Mouse (Mus musculus): ENCODE results near the gene Pparg. TPM values are rescaled to one million over a fixed set of nuclear protein-coding genes. Genes with fewer than 3 reads are reported as not detected.

Gene Pparg
- polyA plus RNA-seq, 1 experiment from 2014 or later: 3.6 TPM

- 83% methylated on average over 5 of the region's 5 CpGs for WGBS
- no peaks in the 10 kb centered on the region for H3K9me3 ChIP-seq
- no peaks in the 10 kb centered on the region for H3K36me3 ChIP-seq
- H3K27ac ChIP-seq: no peak overlapping the region
- no peak for ATAC-seq (ENCODE audit: insufficient number of reproducible peaks, low FRiP score, low TSS enrichment, low read depth)
- no peak overlapping the region for H3K4me2 ChIP-seq
- no peak overlapping the region for H3K9ac ChIP-seq
- H3K27me3 ChIP-seq: no peaks in the 10 kb centered on the region
- H3K4me1 ChIP-seq: no peaks in the 10 kb centered on the region
- no peak overlapping the region for H3K4me3 ChIP-seq
Measured at GRCm38 (mm10) chr6:115374871-115375852, 14.4 kb downstream of the Pparg start.

DNA sequence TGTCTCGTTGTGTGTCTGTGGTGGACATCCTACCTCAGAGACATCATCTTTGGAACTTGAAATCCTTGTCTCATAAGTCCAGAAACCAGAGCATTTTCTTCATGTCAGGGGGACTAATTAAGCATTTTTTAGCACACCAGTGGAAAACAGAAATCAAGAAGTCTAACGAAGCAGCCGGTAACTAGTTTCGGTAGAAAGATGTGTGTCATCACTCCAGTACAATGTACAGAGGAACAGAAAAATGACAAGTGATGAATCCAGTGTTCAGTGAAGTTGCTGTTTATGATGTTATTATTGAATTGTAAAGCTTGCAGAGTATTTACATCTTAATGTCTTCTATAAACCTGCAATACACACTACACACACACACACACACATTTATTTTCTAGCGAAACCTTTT lies 19.8 kb downstream of the Pparg start:
- WGBS: 84% methylated on average over 5 of the region's 5 CpGs
- Histone ChIP-seq H3K36me3 (no peaks in the 10 kb centered on the region), H3K4me1 (no peaks in the 10 kb centered on the region), H3K4me3 (no peak overlapping the region), H3K9ac (no peak overlapping the region), H3K27ac (no peak overlapping the region), H3K27me3 (no peaks in the 10 kb centered on the region), H3K4me2 (no peak overlapping the region), H3K9me3 (no peaks in the 10 kb centered on the region)
- ATAC-seq (ENCODE audit: insufficient number of reproducible peaks, low FRiP score, low TSS enrichment, low read depth): no peak

DNA sequence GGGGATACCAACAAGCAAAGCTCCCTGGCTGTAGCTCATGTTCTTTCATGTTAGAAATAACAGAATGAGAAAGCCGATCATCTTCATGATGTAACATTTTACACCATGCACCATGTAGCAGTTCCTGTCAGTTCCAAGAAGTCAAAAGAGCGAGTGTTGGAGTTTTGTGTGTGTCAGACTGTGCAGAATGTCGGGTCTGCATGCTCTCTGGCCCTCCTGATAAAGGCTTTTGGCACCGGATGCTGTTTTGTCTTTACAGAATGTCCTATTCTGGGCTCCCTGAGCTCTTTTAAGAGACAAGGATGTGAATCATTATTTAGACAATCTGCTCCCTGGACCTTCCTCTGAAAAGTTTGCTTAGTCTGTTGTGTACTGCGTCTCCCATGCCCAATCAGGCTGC lies 22.0 kb downstream of the Pparg start:
- H3K4me2 ChIP-seq: no peak overlapping the region
- ATAC-seq (ENCODE audit: insufficient number of reproducible peaks, low FRiP score, low TSS enrichment, low read depth): no peak
- WGBS: 73% methylated on average over 5 of the region's 5 CpGs

DNA sequence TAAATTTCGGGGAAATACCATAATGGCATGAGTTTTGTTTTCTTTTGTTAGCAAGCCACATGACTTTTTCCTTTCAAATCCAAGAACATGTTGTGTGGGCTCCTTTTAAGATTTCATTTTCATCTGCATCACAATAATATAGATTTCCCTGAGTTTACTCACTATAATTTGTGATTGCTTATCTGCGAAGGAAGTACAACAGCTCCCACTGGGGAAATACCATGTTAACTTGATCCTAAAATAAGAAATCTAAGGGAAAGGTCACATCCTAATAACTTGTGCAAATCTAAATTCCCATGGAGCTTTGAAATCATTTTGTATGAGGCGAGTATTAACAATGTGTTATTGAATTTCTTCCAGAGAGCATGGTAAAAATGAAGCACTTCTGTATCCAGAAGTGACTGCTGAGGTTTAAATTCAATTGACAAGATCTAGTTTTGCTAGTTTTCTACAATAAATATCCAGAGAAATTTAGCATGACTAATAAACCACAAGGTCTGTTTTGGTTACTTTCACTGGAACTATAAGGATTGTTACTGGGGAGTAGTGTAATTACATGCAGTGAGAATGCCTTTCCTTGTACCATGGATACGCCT lies 29.3 kb downstream of the Pparg start:
- no peak overlapping the region for H3K9ac ChIP-seq
- no peaks in the 10 kb centered on the region for H3K36me3 ChIP-seq
- no peaks in the 10 kb centered on the region for H3K4me1 ChIP-seq
- no peaks in the 10 kb centered on the region for H3K27me3 ChIP-seq
- H3K27ac ChIP-seq: no peak overlapping the region
- no peak for ATAC-seq (ENCODE audit: insufficient number of reproducible peaks, low FRiP score, low TSS enrichment, low read depth)
- no peak overlapping the region for H3K4me3 ChIP-seq
- WGBS: 74% methylated on average over 4 of the region's 4 CpGs
- no peak overlapping the region for H3K4me2 ChIP-seq
- no peaks in the 10 kb centered on the region for H3K9me3 ChIP-seq

More for the DNA sequence above, 22.0 kb downstream of the Pparg start:
- Histone ChIP-seq H3K27ac (no peak overlapping the region), H3K4me3 (no peak overlapping the region), H3K36me3 (no peaks in the 10 kb centered on the region), H3K4me1 (no peaks in the 10 kb centered on the region), H3K9me3 (no peaks in the 10 kb centered on the region), H3K27me3 (no peaks in the 10 kb centered on the region), H3K9ac (no peak overlapping the region)

GRCm38 (mm10) chr6:115396911-115397310 lies 36.2 kb downstream of the Pparg start:
- no peak overlapping the region for H3K4me2 ChIP-seq
- H3K27ac ChIP-seq: no peak overlapping the region

DNA sequence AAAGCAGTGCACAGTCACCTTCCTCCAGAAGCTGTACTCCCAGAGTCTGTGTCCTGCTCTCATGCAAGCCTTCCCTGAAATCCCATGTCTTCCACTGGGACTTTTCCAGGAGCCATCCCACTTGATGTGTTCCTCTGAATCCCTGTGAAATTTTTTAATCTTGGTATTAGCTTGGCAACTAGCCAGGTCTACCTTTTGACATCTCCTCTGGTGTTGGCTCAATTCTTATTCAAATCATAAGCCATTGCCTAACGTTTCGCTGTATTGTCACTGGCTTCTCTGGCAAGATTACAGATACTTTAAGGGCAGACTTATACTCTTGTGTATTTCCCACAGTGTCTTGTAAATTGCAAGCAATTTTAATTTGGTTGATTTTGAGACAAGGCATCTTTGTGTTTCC lies 43.6 kb downstream of the Pparg start:
- Histone ChIP-seq H3K4me1 (no peaks in the 10 kb centered on the region), H3K4me2 (no peak overlapping the region), H3K27ac (no peak overlapping the region), H3K9ac (no peak overlapping the region), H3K4me3 (no peak overlapping the region), H3K36me3 (no peaks in the 10 kb centered on the region), H3K9me3 (no peaks in the 10 kb centered on the region), H3K27me3 (no peaks in the 10 kb centered on the region)
- ATAC-seq (ENCODE audit: insufficient number of reproducible peaks, low FRiP score, low TSS enrichment, low read depth): no peak
- 72% methylated on average over 2 of the region's 2 CpGs for WGBS

More at GRCm38 (mm10) chr6:115396911-115397310, 36.2 kb downstream of the Pparg start:
- Histone ChIP-seq H3K36me3 (no peaks in the 10 kb centered on the region), H3K4me3 (no peak overlapping the region), H3K9me3 (no peaks in the 10 kb centered on the region), H3K4me1 (no peaks in the 10 kb centered on the region), H3K27me3 (no peaks in the 10 kb centered on the region), H3K9ac (no peak overlapping the region)
- no peak for ATAC-seq (ENCODE audit: insufficient number of reproducible peaks, low FRiP score, low TSS enrichment, low read depth)
- 45% methylated on average over 3 of the region's 3 CpGs for WGBS

GRCm38 (mm10) chr6:115411477-115411876 lies 50.7 kb downstream of the Pparg start:
- H3K4me2 ChIP-seq: no peak overlapping the region
- ATAC-seq (ENCODE audit: insufficient number of reproducible peaks, low FRiP score, low TSS enrichment, low read depth): no peak

GRCm38 (mm10) chr6:115418171-115418570 lies 57.4 kb downstream of the Pparg start:
- Histone ChIP-seq H3K4me1 (no peaks in the 10 kb centered on the region), H3K27ac (no peak overlapping the region), H3K4me2 (no peak overlapping the region), H3K9me3 (no peaks in the 10 kb centered on the region), H3K4me3 (no peak overlapping the region), H3K36me3 (no peaks in the 10 kb centered on the region), H3K27me3 (no peaks in the 10 kb centered on the region), H3K9ac (no peak overlapping the region)
- ATAC-seq (ENCODE audit: insufficient number of reproducible peaks, low FRiP score, low TSS enrichment, low read depth): no peak
- WGBS: 87% methylated on average over 3 of the region's 3 CpGs

More at GRCm38 (mm10) chr6:115411477-115411876, 50.7 kb downstream of the Pparg start:
- Histone ChIP-seq H3K4me3 (no peak overlapping the region), H3K9me3 (no peaks in the 10 kb centered on the region), H3K9ac (no peak overlapping the region), H3K4me1 (no peaks in the 10 kb centered on the region), H3K27ac (no peak overlapping the region), H3K27me3 (no peaks in the 10 kb centered on the region), H3K36me3 (no peaks in the 10 kb centered on the region)
- WGBS: 48% methylated on average over 1 of the region's 1 CpGs

DNA sequence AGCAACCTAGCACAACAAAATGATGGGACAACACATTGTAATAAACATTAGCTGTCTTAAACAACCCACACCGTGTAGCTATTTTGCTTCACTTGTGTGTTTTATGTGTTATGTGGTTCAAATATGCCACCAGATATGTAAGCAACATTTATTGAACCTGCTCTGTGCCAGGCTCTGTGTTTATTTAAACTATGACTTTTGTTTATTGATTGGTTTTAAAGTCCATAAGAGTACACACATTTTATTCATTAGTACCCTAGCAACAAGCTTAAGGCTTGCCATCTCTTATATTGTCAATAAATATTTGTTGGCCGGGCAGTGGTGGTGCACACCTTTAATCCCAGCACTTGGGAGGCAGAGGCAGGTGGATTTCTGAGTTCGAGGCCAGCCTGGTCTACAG lies 58.2 kb downstream of the Pparg start:
- ATAC-seq (ENCODE audit: insufficient number of reproducible peaks, low FRiP score, low TSS enrichment, low read depth): no peak
- Histone ChIP-seq H3K27ac (no peak overlapping the region), H3K4me3 (no peak overlapping the region), H3K9ac (no peak overlapping the region), H3K4me2 (no peak overlapping the region), H3K27me3 (no peaks in the 10 kb centered on the region), H3K36me3 (no peaks in the 10 kb centered on the region), H3K9me3 (no peaks in the 10 kb centered on the region), H3K4me1 (no peaks in the 10 kb centered on the region)
- WGBS: 83% methylated on average over 3 of the region's 3 CpGs

DNA sequence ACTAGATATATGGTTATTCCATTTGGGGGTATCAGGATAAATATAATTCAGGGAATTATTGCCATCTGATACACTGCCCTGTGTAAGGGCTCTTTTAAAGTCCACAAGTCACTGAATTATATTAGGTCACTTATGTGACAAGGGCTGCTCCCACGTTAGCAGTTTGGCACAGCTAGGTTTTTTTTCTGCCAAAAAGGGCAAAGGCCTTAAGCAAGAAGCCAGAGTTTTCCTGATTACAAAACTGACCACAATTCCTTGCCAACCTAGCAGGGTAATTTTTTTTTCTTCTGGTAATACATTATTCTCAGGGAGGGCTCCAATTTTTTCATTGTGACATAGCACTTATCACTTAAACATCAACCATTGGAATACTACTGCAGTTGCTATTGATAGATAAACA lies 60.2 kb downstream of the Pparg start:
- ATAC-seq (ENCODE audit: insufficient number of reproducible peaks, low FRiP score, low TSS enrichment, low read depth): no peak
- WGBS: 41% methylated on average over 1 of the region's 1 CpGs

GRCm38 (mm10) chr6:115421665-115422064 lies 60.9 kb downstream of the Pparg start:
- WGBS: 83% methylated on average over 4 of the region's 4 CpGs
- ATAC-seq (ENCODE audit: insufficient number of reproducible peaks, low FRiP score, low TSS enrichment, low read depth): no peak
- Histone ChIP-seq H3K4me1 (no peaks in the 10 kb centered on the region), H3K9ac (no peak overlapping the region), H3K36me3 (no peaks in the 10 kb centered on the region), H3K4me3 (no peak overlapping the region), H3K27me3 (no peaks in the 10 kb centered on the region), H3K9me3 (no peaks in the 10 kb centered on the region), H3K27ac (no peak overlapping the region), H3K4me2 (no peak overlapping the region)

More for the DNA sequence above, 60.2 kb downstream of the Pparg start:
- no peaks in the 10 kb centered on the region for H3K27me3 ChIP-seq
- no peaks in the 10 kb centered on the region for H3K36me3 ChIP-seq
- no peak overlapping the region for H3K4me2 ChIP-seq
- no peaks in the 10 kb centered on the region for H3K9me3 ChIP-seq
- no peak overlapping the region for H3K9ac ChIP-seq
- H3K4me1 ChIP-seq: no peaks in the 10 kb centered on the region
- no peak overlapping the region for H3K4me3 ChIP-seq
- no peak overlapping the region for H3K27ac ChIP-seq

DNA sequence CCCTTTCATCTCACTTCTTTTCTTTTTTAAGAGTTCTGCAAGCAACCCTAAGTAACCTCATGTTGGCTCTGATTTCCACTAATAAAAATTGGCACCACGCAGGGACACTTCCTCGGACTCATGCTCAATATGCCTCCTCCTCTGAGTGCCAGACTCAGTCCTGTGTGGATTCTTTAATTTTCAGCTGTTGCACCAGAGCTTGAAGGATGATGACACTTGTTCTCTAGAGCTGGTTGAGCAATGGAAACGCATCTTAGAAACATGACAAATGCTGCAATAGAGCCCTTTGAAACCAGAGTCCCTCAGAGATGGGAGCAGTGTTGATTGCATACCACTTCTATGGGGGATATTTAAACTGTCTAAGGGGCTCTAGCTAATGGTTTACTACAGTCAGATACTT lies 63.7 kb downstream of the Pparg start:
- Histone ChIP-seq H3K27me3 (no peaks in the 10 kb centered on the region), H3K9ac (no peak overlapping the region), H3K4me2 (no peak overlapping the region), H3K27ac (no peak overlapping the region), H3K4me1 (no peaks in the 10 kb centered on the region), H3K4me3 (no peak overlapping the region), H3K9me3 (no peaks in the 10 kb centered on the region), H3K36me3 (no peaks in the 10 kb centered on the region)
- 59% methylated on average over 3 of the region's 3 CpGs for WGBS
- no peak for ATAC-seq (ENCODE audit: insufficient number of reproducible peaks, low FRiP score, low TSS enrichment, low read depth)
